Mouse (Mus musculus): ENCODE measurements around the gene Atp8b5. TPM values are rescaled to one million over a fixed set of nuclear protein-coding genes. Genes with fewer than 3 reads are reported as not detected.

The Atp8b5 gene
- polyA plus RNA-seq, 1 experiment from 2014 or later, result 0.40 TPM

DNA sequence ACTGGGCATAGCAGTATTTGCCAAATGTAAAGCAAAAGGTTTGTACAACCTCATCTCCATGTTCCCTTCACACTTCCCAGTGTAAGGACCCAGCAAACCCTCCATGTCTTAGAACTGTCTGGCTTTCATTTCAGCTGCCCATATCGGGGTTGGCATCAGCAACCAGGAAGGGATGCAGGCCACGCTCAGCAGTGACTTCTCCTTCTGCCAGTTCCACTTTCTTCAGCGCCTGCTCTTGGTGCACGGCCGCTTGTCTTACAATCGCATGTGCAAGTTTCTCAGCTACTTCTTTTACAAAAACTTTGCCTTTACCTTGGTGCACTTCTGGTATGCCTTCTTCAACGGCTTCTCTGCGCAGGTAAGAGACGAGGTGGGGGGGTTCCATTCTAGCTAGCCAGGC is 100.8 kb downstream of the Atp8b5 start:
- Histone ChIP-seq H3K4me3 (no peak overlapping the region), H3K27me3 (no peaks in the 10 kb centered on the region), H3K4me1 (no peaks in the 10 kb centered on the region), H3K4me2 (no peak overlapping the region), H3K36me3 (no peaks in the 10 kb centered on the region), H3K9ac (no peak overlapping the region), H3K27ac (no peak overlapping the region), H3K9me3 (no peaks in the 10 kb centered on the region)
- ATAC-seq (ENCODE audit: insufficient number of reproducible peaks, low FRiP score, low TSS enrichment, low read depth), result no peak
- 94% methylated on average over 9 of the region's 9 CpGs for WGBS

GRCm38 (mm10) chr4:43371406-43371805 is 104.4 kb downstream of the Atp8b5 start:
- whole genome bisulfite sequencing, result 62% methylated on average over 11 of the region's 11 CpGs
- Histone ChIP-seq H3K36me3 (no peaks in the 10 kb centered on the region), H3K4me1 (no peaks in the 10 kb centered on the region), H3K4me2 (no peak overlapping the region), H3K27me3 (no peaks in the 10 kb centered on the region), H3K9me3 (no peaks in the 10 kb centered on the region), H3K9ac (no peak overlapping the region), H3K4me3 (no peak overlapping the region), H3K27ac (no peak overlapping the region)
- no peak for ATAC-seq (ENCODE audit: insufficient number of reproducible peaks, low FRiP score, low TSS enrichment, low read depth)

GRCm38 (mm10) chr4:43372155-43372554 is 105.2 kb downstream of the Atp8b5 start:
- no peak overlapping the region for H3K9ac ChIP-seq
- H3K4me1 ChIP-seq, result no peaks in the 10 kb centered on the region
- ATAC-seq (ENCODE audit: insufficient number of reproducible peaks, low FRiP score, low TSS enrichment, low read depth), result no peak
- H3K27me3 ChIP-seq, result no peaks in the 10 kb centered on the region
- no peak overlapping the region for H3K4me3 ChIP-seq
- WGBS, result 74% methylated on average over 4 of the region's 4 CpGs
- H3K9me3 ChIP-seq, result no peaks in the 10 kb centered on the region
- H3K27ac ChIP-seq, result no peak overlapping the region
- H3K4me2 ChIP-seq, result no peak overlapping the region
- H3K36me3 ChIP-seq, result no peaks in the 10 kb centered on the region

DNA sequence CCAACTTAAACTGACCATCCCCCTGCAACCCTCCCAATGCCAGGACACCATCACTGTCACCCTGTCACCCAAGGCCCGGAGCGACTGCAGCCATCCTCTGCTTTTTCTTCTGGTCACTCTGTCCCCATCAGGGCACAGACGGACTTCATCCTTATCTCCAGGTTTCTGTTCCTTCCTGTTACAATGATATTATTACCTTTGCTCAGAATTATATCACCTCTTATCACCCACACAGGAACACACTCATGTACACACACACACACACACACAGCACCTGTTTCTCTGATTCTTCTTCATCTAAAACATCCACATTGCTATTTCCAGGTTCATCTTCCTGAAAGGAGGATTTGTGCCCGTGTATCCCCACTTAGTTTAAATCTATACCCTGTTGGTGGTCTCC is 107.3 kb downstream of the Atp8b5 start:
- ATAC-seq (ENCODE audit: insufficient number of reproducible peaks, low FRiP score, low TSS enrichment, low read depth), result no peak
- H3K27ac ChIP-seq, result no peak overlapping the region
- no peaks in the 10 kb centered on the region for H3K27me3 ChIP-seq
- WGBS, result 75% methylated on average over 4 of the region's 4 CpGs
- no peak overlapping the region for H3K4me3 ChIP-seq
- no peaks in the 10 kb centered on the region for H3K4me1 ChIP-seq
- no peak overlapping the region for H3K9ac ChIP-seq
- H3K9me3 ChIP-seq, result no peaks in the 10 kb centered on the region
- H3K4me2 ChIP-seq, result no peak overlapping the region
- H3K36me3 ChIP-seq, result no peaks in the 10 kb centered on the region

- no peak for ATAC-seq (ENCODE audit: insufficient number of reproducible peaks, low FRiP score, low TSS enrichment, low read depth)
- 93% methylated on average over 6 of the region's 6 CpGs for WGBS
- Histone ChIP-seq H3K9me3 (no peaks in the 10 kb centered on the region), H3K27me3 (peaks cover 7% of the 10 kb centered on the region; the same call in 1 of the 2 replicates), H3K4me1 (peaks cover 22% of the 10 kb centered on the region), H3K36me3 (no peaks in the 10 kb centered on the region), H3K9ac (no peak overlapping the region), H3K4me2 (no peak overlapping the region), H3K4me3 (no peak overlapping the region), H3K27ac (no peak overlapping the region)
These were observed 112.6 kb downstream of the Atp8b5 start for GRCm38 (mm10) chr4:43379601-43380000.

- no peak for ATAC-seq (ENCODE audit: insufficient number of reproducible peaks, low FRiP score, low TSS enrichment, low read depth)
- Histone ChIP-seq H3K4me1 (peaks cover 22% of the 10 kb centered on the region), H3K4me3 (peak overlapping the region; percentile 85), H3K27ac (no peak overlapping the region), H3K9ac (peak overlapping the region; percentile 69; the same call in 1 of the 2 replicates), H3K4me2 (peak overlapping the region; percentile 91), H3K9me3 (no peaks in the 10 kb centered on the region), H3K27me3 (peaks cover 7% of the 10 kb centered on the region; the same call in 1 of the 2 replicates), H3K36me3 (no peaks in the 10 kb centered on the region)
- WGBS, result 34% methylated on average over 10 of the region's 10 CpGs
These were observed 114.0 kb downstream of the Atp8b5 start for GRCm38 (mm10) chr4:43380951-43381350.

GRCm38 (mm10) chr4:43381408-43382154 is 114.6 kb downstream of the Atp8b5 start, which contains the start of gene Rusc2:
Gene Rusc2, plus strand, starts transcription at chr4:43381979.
- peaks cover 7% of the 10 kb centered on the region; the same call in 1 of the 2 replicates for H3K27me3 ChIP-seq
- 1% methylated on average over 54 of the region's 63 CpGs for WGBS
- H3K4me3 ChIP-seq, result peak within 1 kb of the TSS; percentile 85
- no peaks in the 10 kb centered on the region for H3K9me3 ChIP-seq
- ATAC-seq (ENCODE audit: insufficient number of reproducible peaks, low FRiP score, low TSS enrichment, low read depth), result peak; percentile 89
- no peaks in the 10 kb centered on the region for H3K36me3 ChIP-seq
- H3K4me2 ChIP-seq, result peak within 1 kb of the TSS; percentile 91
- H3K9ac ChIP-seq, result peak within 1 kb of the TSS; percentile 69
- H3K27ac ChIP-seq, result no peak within 1 kb of the TSS; the same call in 1 of the 2 replicates
- H3K4me1 ChIP-seq, result peaks cover 22% of the 10 kb centered on the region

DNA sequence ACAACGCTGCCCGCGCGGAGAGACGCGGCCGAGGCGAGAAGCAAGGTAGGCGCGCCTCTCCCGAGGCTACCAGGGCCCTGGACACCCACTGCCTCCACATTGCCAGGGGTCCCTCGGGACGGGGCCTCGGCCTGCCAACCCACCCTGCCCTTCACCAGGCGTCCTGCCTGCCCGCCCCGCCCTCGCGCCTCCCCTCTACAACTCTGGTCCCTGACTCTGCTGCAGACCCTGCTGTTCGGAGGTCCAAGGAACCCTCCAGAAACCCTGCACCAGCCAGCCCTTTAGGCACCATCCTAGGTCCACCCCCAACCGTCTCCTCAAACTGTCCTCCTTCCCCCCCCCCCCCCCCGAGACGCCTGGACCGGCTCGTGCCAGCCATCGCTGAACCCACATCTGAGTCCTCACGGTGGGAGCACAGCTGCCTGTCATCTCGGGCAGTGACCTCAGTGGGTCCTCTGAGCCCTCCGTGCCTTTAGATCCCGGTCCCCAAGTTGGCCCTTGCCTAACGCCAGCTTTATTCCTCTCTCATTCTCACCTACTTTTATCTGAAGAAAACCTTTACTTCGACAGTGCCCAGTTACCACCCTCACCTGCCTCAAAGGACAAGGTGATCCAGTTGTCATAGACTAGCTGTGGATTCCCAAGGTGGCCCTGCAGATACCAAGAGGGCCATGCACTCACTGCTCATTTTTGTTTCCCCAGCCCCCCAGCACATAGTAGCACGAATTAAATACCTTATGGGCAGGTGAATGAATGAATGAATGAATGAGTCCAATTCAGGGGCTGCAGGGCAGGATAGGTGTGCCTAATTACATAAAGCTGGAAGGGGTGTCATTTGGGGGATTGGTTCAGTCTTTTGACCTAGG is 115.4 kb downstream of the Atp8b5 start:
- peak overlapping the region; percentile 91 for H3K4me2 ChIP-seq
- H3K4me1 ChIP-seq, result peaks cover 22% of the 10 kb centered on the region
- peaks cover 7% of the 10 kb centered on the region; the same call in 1 of the 2 replicates for H3K27me3 ChIP-seq
- 4% methylated on average over 28 of the region's 33 CpGs for WGBS
- peak; percentile 60 for ATAC-seq (ENCODE audit: insufficient number of reproducible peaks, low FRiP score, low TSS enrichment, low read depth)
- peak overlapping the region; percentile 69 for H3K9ac ChIP-seq
- no peaks in the 10 kb centered on the region for H3K9me3 ChIP-seq
- H3K27ac ChIP-seq, result no peak overlapping the region
- H3K36me3 ChIP-seq, result no peaks in the 10 kb centered on the region
- peak overlapping the region; percentile 85 for H3K4me3 ChIP-seq

GRCm38 (mm10) chr4:43383246-43384082 is 116.5 kb downstream of the Atp8b5 start:
- Histone ChIP-seq H3K4me3 (0 out of 2 replicates have a peak overlapping the region, but pooled peaks have one; percentile 1), H3K27me3 (peaks cover 7% of the 10 kb centered on the region; the same call in 1 of the 2 replicates), H3K9me3 (no peaks in the 10 kb centered on the region), H3K4me1 (peaks cover 22% of the 10 kb centered on the region), H3K27ac (no peak overlapping the region), H3K4me2 (peak overlapping the region; percentile 91; the same call in 1 of the 2 replicates), H3K36me3 (peaks cover 1% of the 10 kb centered on the region; the same call in 1 of the 2 replicates), H3K9ac (no peak overlapping the region)
- WGBS, result 55% methylated on average over 11 of the region's 11 CpGs
- no peak for ATAC-seq (ENCODE audit: insufficient number of reproducible peaks, low FRiP score, low TSS enrichment, low read depth)

- WGBS, result 86% methylated on average over 5 of the region's 5 CpGs
- peaks cover 22% of the 10 kb centered on the region for H3K4me1 ChIP-seq
- H3K4me3 ChIP-seq, result no peak overlapping the region
- no peak overlapping the region for H3K4me2 ChIP-seq
- H3K27ac ChIP-seq, result no peak overlapping the region
- H3K27me3 ChIP-seq, result peaks cover 7% of the 10 kb centered on the region; the same call in 1 of the 2 replicates
- no peaks in the 10 kb centered on the region for H3K9me3 ChIP-seq
- peaks cover 4% of the 10 kb centered on the region; the same call in 1 of the 2 replicates for H3K36me3 ChIP-seq
- no peak overlapping the region for H3K9ac ChIP-seq
- no peak for ATAC-seq (ENCODE audit: insufficient number of reproducible peaks, low FRiP score, low TSS enrichment, low read depth)
These were observed 117.1 kb downstream of the Atp8b5 start for GRCm38 (mm10) chr4:43384083-43384460.

- Histone ChIP-seq H3K9ac (no peak overlapping the region), H3K27ac (no peak overlapping the region), H3K4me2 (no peak overlapping the region), H3K27me3 (peaks cover 7% of the 10 kb centered on the region; the same call in 1 of the 2 replicates), H3K4me1 (peaks cover 22% of the 10 kb centered on the region), H3K36me3 (peaks cover 4% of the 10 kb centered on the region; the same call in 1 of the 2 replicates), H3K4me3 (no peak overlapping the region), H3K9me3 (no peaks in the 10 kb centered on the region)
- ATAC-seq (ENCODE audit: insufficient number of reproducible peaks, low FRiP score, low TSS enrichment, low read depth), result no peak
- 87% methylated on average over 3 of the region's 3 CpGs for WGBS
These were observed 117.6 kb downstream of the Atp8b5 start for GRCm38 (mm10) chr4:43384541-43384940.
